Mouse (Mus musculus): ENCODE results near the gene Efhd2.

The Efhd2 gene

GRCm38 (mm10) chr4:141874601-141875460, at the start of gene Efhd2:
Efhd2 (minus strand) TSS chr4:141874920.
- DNase-seq (ENCODE audit: low read depth): no peak

GRCm38 (mm10) chr4:141923961-141924360, 49.2 kb upstream of the Efhd2 start:
- DNase-seq (ENCODE audit: low read depth): no peak

GRCm38 (mm10) chr4:141920391-141920790, 45.7 kb upstream of the Efhd2 start:
- no peak for DNase-seq (ENCODE audit: low read depth)

GRCm38 (mm10) chr4:141917735-141918419, 43.2 kb upstream of the Efhd2 start:
- no peak for DNase-seq (ENCODE audit: low read depth)

GRCm38 (mm10) chr4:141914040-141914439, 39.3 kb upstream of the Efhd2 start:
- no peak for DNase-seq (ENCODE audit: low read depth)

- no peak for DNase-seq (ENCODE audit: low read depth)
Observed at GRCm38 (mm10) chr4:141913201-141913993, 38.7 kb upstream of the Efhd2 start.

GRCm38 (mm10) chr4:141904710-141905109, 30.0 kb upstream of the Efhd2 start:
- no peak for DNase-seq (ENCODE audit: low read depth)

GRCm38 (mm10) chr4:141902479-141902858, 27.7 kb upstream of the Efhd2 start:
- DNase-seq (ENCODE audit: low read depth): no peak

GRCm38 (mm10) chr4:141901711-141902478, 27.2 kb upstream of the Efhd2 start:
- DNase-seq (ENCODE audit: low read depth): no peak

GRCm38 (mm10) chr4:141900421-141900820, 25.7 kb upstream of the Efhd2 start:
- no peak for DNase-seq (ENCODE audit: low read depth)

GRCm38 (mm10) chr4:141899936-141900335, 25.2 kb upstream of the Efhd2 start:
- DNase-seq (ENCODE audit: low read depth): peak; percentile 72

GRCm38 (mm10) chr4:141898905-141899304, 24.2 kb upstream of the Efhd2 start:
- no peak for DNase-seq (ENCODE audit: low read depth)

- no peak for DNase-seq (ENCODE audit: low read depth)
Observed at GRCm38 (mm10) chr4:141897838-141898237, 23.1 kb upstream of the Efhd2 start.

GRCm38 (mm10) chr4:141897225-141897624, 22.5 kb upstream of the Efhd2 start:
- no peak for DNase-seq (ENCODE audit: low read depth)

- DNase-seq (ENCODE audit: low read depth): no peak
Observed at GRCm38 (mm10) chr4:141895772-141896171, 21.1 kb upstream of the Efhd2 start.

GRCm38 (mm10) chr4:141893157-141893784, 18.6 kb upstream of the Efhd2 start:
- DNase-seq (ENCODE audit: low read depth): no peak

GRCm38 (mm10) chr4:141886385-141886968, 11.8 kb upstream of the Efhd2 start:
- no peak for DNase-seq (ENCODE audit: low read depth)

GRCm38 (mm10) chr4:141885451-141885850, 10.7 kb upstream of the Efhd2 start:
- no peak for DNase-seq (ENCODE audit: low read depth)

GRCm38 (mm10) chr4:141882858-141883257, 8.1 kb upstream of the Efhd2 start:
- no peak for DNase-seq (ENCODE audit: low read depth)

- DNase-seq (ENCODE audit: low read depth): no peak
Observed at GRCm38 (mm10) chr4:141881950-141882349, 7.2 kb upstream of the Efhd2 start.
